Mouse (Mus musculus) heart, adult 2 months (tissue): ENCODE measurements at regions not wholly inside any gene's neighbourhood (a gene's known extent, or its start where the extent isn't known, plus 50 kb on each side); places are given as distances from the start of the nearest gene placed in this dataset.

Experiments
- CTCF ChIP-seq: fragments of 200-600 bp; IDR thresholded peaks from 2 replicates; pipeline ENCODE4 v1.8.1; 2022; ENCODE audit warnings: antibody characterized with exemption, mild to moderate bottlenecking, moderate library complexity
- EP300 ChIP-seq: fragments of 200-500 bp; IDR thresholded peaks from 2 replicates; pipeline ENCODE4 v1.6.1; 2011; ENCODE audit warnings: low read depth, low read length, control low read depth; ENCODE audit not compliant: insufficient read depth
- POLR2A ChIP-seq: fragments of 200-500 bp; IDR thresholded peaks from 2 replicates; pipeline ENCODE4 v1.6.1; 2011; ENCODE audit warnings: mild to moderate bottlenecking, low read depth, low read length, control low read depth; ENCODE audit not compliant: insufficient read depth

DNA sequence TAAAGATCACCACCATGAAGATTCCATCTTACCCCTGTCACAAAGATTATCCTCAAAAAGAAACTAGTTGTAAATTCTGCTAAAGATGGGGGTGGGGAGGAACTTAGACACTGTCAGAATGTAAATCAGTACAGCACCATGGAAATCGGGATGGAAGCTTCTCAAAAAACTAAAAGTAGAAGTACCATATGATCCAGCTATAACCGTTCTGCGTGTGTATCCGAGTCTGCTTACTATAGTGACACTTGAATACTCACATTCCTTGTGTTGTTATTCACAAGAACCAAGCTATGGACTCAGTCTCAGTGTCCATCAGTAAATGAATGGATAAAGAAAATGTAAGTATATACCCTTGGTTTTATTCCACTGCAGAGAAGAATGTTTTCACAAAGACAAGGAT, 290.8 kb downstream of the Qdpr start:
- TF ChIP-seq POLR2A (no peak), CTCF (no peak), EP300 (no peak)
